Mouse (Mus musculus) small intestine, adult 2 months (tissue): ENCODE data around the gene Gabrd.

Source experiments
- CTCF ChIP-seq: fragments of 200-500 bp; IDR thresholded peaks from 2 replicates; pipeline ENCODE4 v1.5.1; 2012; ENCODE audit warnings: low read depth, mild to moderate bottlenecking, control low read depth, inconsistent platforms, low read length, moderate library complexity, mixed read lengths; ENCODE audit not compliant: insufficient replicate concordance, insufficient read length; ENCODE audit errors: extremely low read depth
- POLR2A ChIP-seq: fragments of 200-500 bp; IDR thresholded peaks from 2 replicates; pipeline ENCODE4 v1.6.1; 2012; ENCODE audit warnings: low read depth, mild to moderate bottlenecking, control low read depth, inconsistent platforms, low read length, moderate library complexity

DNA sequence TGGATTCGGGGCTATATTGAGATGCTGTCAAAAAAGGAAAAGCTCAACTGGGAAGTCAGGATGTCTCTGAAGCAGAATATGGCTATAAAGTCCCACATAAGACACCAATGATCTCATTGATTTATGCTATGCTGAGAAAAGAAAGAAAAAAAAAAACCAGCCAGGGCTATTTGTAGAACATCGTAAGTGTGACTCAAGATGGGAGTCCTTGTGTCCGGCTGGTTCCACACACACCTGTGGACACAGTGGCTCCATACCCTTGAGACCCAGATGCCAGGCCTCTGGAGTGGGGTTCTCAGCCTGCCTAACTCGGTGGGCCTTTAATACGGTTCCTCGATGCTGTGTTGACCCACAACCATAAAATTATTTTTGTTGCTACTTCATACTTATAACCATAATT lies 14.2 kb upstream of the Gabrd start:
- TF ChIP-seq CTCF: no peak
- TF ChIP-seq POLR2A: no peak
